Mouse (Mus musculus): Measurements from ENCODE around the gene Sertad1. TPM values are rescaled to one million over a fixed set of nuclear protein-coding genes. Genes with fewer than 3 reads are reported as not detected.

The Sertad1 gene
- total RNA-seq, 2 experiments from 2014 or later, result 7.1 to 8.8 TPM

GRCm38 (mm10) chr7:27536618-27537017 is 49.9 kb downstream of the Sertad1 start:
- intact Hi-C loops (cut with DNase I), result no loop called here
- no peak for DNase-seq

GRCm38 (mm10) chr7:27537998-27538397 is 51.3 kb downstream of the Sertad1 start:
- intact Hi-C loops (cut with DNase I), result no loop called here
- no peak for DNase-seq

GRCm38 (mm10) chr7:27538797-27539196 is 52.1 kb downstream of the Sertad1 start:
- intact Hi-C loops (cut with DNase I), result no loop called here
- DNase-seq, result no peak

Other genes with a start within 250 kb of the Sertad1 start
- gene Numbl, start 228.5 kb upstream of the Sertad1 start, total RNA-seq (2021), result 1 to 10 TPM; 4.4 TPM
- 10 to 100 TPM; 62.1 to 65.3 TPM for gene Ltbp4, start 149.2 kb upstream of the Sertad1 start, total RNA-seq (2021)
- gene Shkbp1, start 130.9 kb upstream of the Sertad1 start, total RNA-seq (2021), result 1 to 10 TPM; 1.7 to 2.1 TPM
- not detected for gene Gm20479, start 129.5 kb upstream of the Sertad1 start, total RNA-seq (2021)
- gene Sptbn4, start 39.2 kb upstream of the Sertad1 start, total RNA-seq (2021), result under 1 TPM in 1 of 2 experiments, not detected in 1; 0.03 TPM
- gene Blvrb, start 38.9 kb upstream of the Sertad1 start, total RNA-seq (2021), result 10 to 100 TPM; 10.9 to 12.7 TPM
- 1 to 10 TPM; 4.5 to 5.3 TPM for gene Sertad3, start 13.1 kb upstream of the Sertad1 start, total RNA-seq (2021)
- 10 to 100 TPM in 1 of 2 experiments, 1 to 10 TPM in 1; 4.6 to 10.7 TPM for gene Prx, start 12.4 kb downstream of the Sertad1 start, total RNA-seq (2021)
- under 1 TPM; 0.07 to 0.08 TPM for gene Hipk4, start 36.4 kb downstream of the Sertad1 start, total RNA-seq (2021)
- 10 to 100 TPM; 12.6 to 13.6 TPM for gene Pld3, start 66.3 kb downstream of the Sertad1 start, total RNA-seq (2021)
- gene 2310022A10Rik, start 66.3 kb downstream of the Sertad1 start, total RNA-seq (2021), result 100 to 1,000 TPM in 1 of 2 experiments, 10 to 100 TPM in 1; 96.8 to 127 TPM
- gene Akt2, start 104.6 kb downstream of the Sertad1 start, total RNA-seq (2021), result 100 to 1,000 TPM; 135 to 142 TPM
- gene Ttc9b, start 167.0 kb downstream of the Sertad1 start, total RNA-seq (2021), result not detected
- 10 to 100 TPM; 30.6 to 34.2 TPM for gene Map3k10, start 187.7 kb downstream of the Sertad1 start, total RNA-seq (2021)
- gene Zfp607b, start 202.4 kb downstream of the Sertad1 start, total RNA-seq (2021), result under 1 TPM; 0.26 to 0.37 TPM
- 1 to 10 TPM; 4.5 to 5.8 TPM for gene Zfp60, start 244.5 kb downstream of the Sertad1 start, total RNA-seq (2021)